Mouse (Mus musculus) kidney, postnatal 14 days (tissue): ENCODE data around the gene Lrrc7.
A peak's percentile ranks its signal among the peaks of the same experiment; 100 is the strongest.

Experiments used
- DNase-seq: peaks from one replicate; pipeline ENCODE4 v3.0.0; 2022; ENCODE audit warnings: mixed read lengths

The Lrrc7 gene

DNA sequence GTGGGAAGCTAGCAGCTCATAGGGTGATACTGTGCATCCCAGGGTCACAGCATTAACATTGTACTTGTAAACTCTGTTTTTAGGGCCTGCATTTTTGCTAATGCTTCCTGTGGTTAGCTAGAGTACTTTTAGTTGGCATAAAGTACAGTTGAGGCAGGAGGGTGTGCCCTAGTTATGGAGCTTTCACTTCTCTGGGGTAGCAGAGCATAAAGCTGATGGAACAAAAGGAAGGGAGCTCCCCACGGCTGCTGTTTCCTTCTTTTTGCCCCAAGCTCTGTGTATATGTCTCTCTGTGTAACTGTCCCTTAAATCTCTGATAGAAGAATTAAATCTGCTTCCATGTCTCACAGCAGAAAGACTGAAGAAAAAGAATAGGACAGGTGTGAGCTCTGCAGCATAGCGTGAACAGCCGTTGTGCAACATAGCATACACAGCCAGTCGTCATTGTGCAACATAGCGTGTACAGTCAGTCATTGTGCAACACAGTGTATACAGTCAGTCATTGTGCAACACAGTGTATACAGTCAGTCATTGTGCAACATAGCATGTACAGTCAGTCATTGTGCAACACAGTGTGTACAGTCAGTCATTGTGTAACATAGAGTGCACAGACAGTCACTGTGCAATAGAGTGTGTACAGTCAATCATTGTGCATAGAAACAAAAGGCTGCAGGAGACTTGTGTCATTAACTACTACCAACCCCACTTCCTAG lies 500.1 kb downstream of the Lrrc7 start:
- DNase-seq = no peak

DNA sequence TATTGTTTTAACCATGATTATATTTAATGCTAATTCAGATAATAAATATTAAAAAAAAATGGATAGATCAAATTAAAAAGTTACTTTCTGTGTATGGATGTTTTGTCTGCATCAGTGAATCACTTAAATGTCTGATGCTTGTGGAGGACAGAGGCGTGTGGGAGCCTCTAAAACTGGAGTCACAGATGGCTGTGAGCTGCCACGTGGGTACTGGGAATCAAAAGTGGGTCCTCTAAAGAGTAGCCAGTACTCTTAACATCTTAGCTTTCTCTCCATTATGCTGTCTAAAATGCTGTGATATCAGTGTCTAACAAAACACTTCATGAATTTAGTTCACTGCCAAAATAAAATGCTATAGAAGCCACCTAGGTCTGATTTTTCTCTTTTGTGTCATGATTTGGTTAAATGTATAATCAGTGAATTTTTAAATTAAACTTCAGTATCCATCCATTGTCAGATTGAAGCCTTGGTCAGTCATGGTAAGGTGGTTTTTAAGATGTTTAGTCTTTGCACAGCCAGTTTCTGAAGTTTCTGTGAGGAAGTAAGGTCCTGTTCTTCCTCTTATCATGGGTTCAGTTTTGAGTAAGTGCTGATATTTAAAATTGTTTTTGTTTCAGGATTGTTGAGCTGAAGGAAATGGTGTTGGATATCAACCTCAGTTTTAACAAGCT lies 501.3 kb downstream of the Lrrc7 start:
- DNase-seq = no peak

DNA sequence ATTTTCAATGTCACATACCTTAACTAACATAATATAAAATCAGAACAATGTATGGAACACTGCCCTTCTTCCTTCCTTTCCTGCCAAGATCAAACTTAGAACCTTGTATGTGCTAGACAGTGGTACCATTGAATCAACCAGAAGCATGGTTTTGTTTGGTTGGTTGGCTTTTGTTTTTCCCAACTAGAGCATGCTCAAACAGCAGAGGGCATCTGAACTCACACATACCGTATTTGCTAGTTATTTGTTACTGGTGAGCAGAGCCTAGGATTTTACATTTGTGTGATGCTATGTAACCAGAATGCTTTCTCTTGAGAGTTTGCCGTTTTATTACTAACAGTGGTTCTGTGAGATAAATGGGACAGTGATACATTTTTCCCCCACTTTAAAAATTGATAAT lies 512.5 kb downstream of the Lrrc7 start:
- no peak for DNase-seq

DNA sequence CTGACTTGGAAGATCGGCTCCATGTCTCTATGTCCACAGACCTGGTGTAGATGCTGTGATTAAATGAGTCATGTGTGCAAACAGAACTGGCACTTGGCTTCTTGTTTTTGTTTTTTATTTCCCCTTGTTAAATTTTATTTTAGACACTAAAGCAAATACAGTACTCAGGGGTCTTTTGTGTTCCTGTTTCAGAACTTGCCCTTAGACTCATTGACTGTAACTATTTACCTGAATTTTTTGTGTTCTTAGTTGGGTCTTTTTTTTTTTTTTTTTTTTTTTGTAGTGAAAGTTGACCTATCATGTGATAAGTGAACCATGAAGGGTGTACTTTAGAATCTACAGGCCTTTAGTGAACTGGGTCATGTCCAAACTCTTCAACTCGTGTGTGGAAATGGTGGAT lies 521.3 kb downstream of the Lrrc7 start:
- DNase-seq = no peak

- DNase-seq = no peak
Measured at GRCm38 (mm10) chr3:158038106-158038505, 523.9 kb downstream of the Lrrc7 start.

DNA sequence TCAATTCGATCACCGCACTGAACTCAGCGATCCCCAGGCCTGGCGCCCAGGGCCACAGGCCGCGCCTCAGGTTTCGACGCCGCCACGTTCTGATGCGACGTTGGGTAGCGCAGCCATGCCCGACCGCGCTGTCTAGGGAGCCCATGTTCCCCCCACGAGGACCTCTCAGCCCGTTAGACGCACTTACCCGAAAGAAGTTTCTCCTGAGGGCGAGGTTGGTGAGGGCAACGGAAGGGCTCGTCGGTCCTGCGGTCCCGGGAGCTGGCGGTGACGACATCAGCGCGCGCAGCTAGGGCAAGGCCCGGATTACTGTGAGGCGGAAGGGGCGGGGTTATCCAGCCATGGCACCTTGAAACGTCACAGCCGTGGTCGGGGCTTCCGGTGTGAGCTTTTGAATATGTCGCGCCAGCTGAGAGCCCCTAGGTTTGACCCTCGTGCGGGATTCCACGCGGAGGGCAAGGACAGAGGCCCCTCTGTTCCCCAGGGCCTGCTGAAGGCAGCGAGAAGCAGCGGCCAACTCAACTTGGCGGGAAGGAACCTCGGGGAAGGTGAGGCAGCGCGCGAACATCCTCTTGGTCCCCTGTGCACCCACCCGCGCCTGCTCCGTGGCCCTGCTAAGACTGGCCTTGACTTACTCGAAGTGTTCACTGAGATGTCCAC lies 525.6 kb downstream of the Lrrc7 start, which contains the start of the genes Srsf11 and Lrrc40:
Gene Srsf11, minus strand, starts transcription at position 311 of the 660 bp plus-strand sequence.
Gene Lrrc40, plus strand, starts transcription at position 334 of the 660 bp plus-strand sequence.
- DNase-seq = peak; percentile 97

DNA sequence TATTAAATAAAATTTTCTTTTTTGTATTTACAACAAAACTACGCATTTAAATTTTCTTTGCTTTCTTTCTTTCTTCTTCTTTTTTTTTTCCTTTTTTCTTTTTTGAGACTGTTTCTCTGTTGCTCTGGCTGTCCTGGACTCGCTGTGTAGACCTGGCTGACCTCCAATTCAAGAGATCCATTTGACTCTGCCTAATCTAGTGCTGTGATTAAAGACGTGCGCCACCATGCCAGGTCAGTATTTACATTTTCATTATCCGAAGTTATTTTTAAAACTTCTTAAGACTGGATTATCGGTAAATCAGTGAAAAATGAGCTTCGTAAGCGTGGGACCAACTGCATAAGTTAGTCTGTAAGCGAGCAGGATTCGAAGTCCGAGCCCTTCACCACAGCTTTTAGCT lies 526.2 kb downstream of the Lrrc7 start:
- DNase-seq = no peak
